Mouse (Mus musculus) liver, postnatal 0 days (tissue): Measurements from ENCODE around the gene AW549877.

Experiments used
- CTCF ChIP-seq: sonication (generic); IDR thresholded peaks from 2 replicates; pipeline ENCODE4 v1.5.1; 2016; ENCODE audit warnings: antibody characterized with exemption, low read depth
- EP300 ChIP-seq: IDR thresholded peaks from 2 replicates; pipeline ENCODE4 v1.6.1; 2016; ENCODE audit warnings: antibody characterized with exemption, low read depth, mild to moderate bottlenecking

DNA sequence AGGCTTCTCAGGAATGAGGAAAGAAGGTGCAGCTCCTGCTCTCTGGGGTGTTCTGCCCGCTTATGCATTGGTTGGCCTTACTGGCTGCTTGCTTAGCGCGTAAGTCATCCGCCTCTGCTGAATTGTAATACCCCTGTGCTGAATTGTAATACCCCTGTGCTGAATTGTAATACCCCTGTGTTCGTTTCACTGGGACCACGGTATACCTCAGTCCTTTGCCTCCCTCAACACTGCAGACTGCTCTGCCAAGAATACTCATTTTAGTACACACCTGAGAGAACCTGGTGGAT is 32.8 kb upstream of the AW549877 start:
- TF ChIP-seq CTCF (no peak), EP300 (no peak)
